Mouse (Mus musculus) erythroblast, embryonic 14.5 days (primary cell): ENCODE results near the gene Fbxl13.

Experiments
- GATA1 ChIP-seq: IDR thresholded peaks from 2 replicates; pipeline ENCODE4 v1.6.1; 2012; ENCODE audit warnings: low read length, inconsistent platforms, mixed read lengths
- TAL1 ChIP-seq: IDR thresholded peaks from 3 replicates; pipeline ENCODE4 v1.6.1; 2012; ENCODE audit warnings: low read length, inconsistent platforms, mixed read lengths

DNA sequence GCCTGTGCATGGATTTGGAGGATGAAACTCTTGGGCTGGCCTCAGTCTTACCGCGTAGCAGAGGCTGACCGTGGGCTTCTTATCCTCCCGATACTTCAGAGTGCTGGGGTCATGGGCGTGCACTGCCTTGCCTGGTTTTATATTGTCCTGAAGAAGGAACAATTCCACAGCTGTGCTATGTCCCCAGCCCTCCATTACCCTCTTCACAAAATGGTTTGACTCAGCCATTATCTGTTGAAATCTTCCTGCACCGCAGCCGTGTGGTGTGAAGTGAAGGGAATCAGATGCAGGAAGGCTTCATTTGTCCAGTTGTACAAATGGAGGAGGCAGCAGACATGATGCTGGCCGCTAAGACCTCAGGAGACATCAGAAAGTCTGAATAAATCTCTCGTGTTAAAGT, 11.5 kb upstream of the Fbxl13 start:
- no peak for TF ChIP-seq GATA1
- TF ChIP-seq TAL1 = no peak
